Mouse (Mus musculus): ENCODE results near the gene Rprml. TPM values are rescaled to one million over a fixed set of nuclear protein-coding genes. Genes with fewer than 3 reads are reported as not detected.

Rprml gene
- total and polyA plus RNA-seq, 2 experiments from 2014 or later, result 4.1 to 11.8 TPM

- no peak overlapping the region for H3K4me2 ChIP-seq (ENCODE audit: low read depth, low read length, poor library complexity, severe bottlenecking)
- no peak for TF ChIP-seq CTCF (IDR thresholded peaks at IDR 0.05)
- H3K27ac ChIP-seq (ENCODE audit: low read depth, low read length), result no peak overlapping the region
- H3K4me1 ChIP-seq (ENCODE audit: insufficient read depth, low read length), result peaks cover 11% of the 10 kb centered on the region; the same call in 1 of the 2 replicates
- no peak overlapping the region for H3K9ac ChIP-seq (replicated peaks; ENCODE audit: low read length, poor library complexity, severe bottlenecking)
- H3K36me3 ChIP-seq (ENCODE audit: insufficient read depth, low read length), result no peaks in the 10 kb centered on the region
- H3K27me3 ChIP-seq (ENCODE audit: insufficient read depth, low read length), result peaks cover 26% of the 10 kb centered on the region
- 15% methylated on average over 3 of the region's 3 CpGs for WGBS
- ATAC-seq (ENCODE audit: low FRiP score) (no peak), DNase-seq (ENCODE audit: low spot score) (peak; percentile 13)
- H3K9me3 ChIP-seq (ENCODE audit: low read length), result no peaks in the 10 kb centered on the region
- no peak overlapping the region for H3K4me3 ChIP-seq (ENCODE audit: low read depth, low read length)
Measured at GRCm38 (mm10) chr11:103656520-103656919, 7.2 kb downstream of the Rprml start.

GRCm38 (mm10) chr11:103658189-103658588 is 8.8 kb downstream of the Rprml start:
- no peak for ATAC-seq (ENCODE audit: low FRiP score)
- peak; percentile 76 for DNase-seq (ENCODE audit: low spot score)
- TF ChIP-seq CTCF (IDR thresholded peaks at IDR 0.05), result no peak
- Histone ChIP-seq H3K4me1 (ENCODE audit: insufficient read depth, low read length) (peaks cover 11% of the 10 kb centered on the region; the same call in 1 of the 2 replicates), H3K4me2 (ENCODE audit: low read depth, low read length, poor library complexity, severe bottlenecking) (no peak overlapping the region), H3K9me3 (ENCODE audit: low read length) (no peaks in the 10 kb centered on the region), H3K9ac (replicated peaks; ENCODE audit: low read length, poor library complexity, severe bottlenecking) (no peak overlapping the region), H3K36me3 (ENCODE audit: insufficient read depth, low read length) (no peaks in the 10 kb centered on the region), H3K27me3 (ENCODE audit: insufficient read depth, low read length) (peaks cover 10% of the 10 kb centered on the region), H3K4me3 (ENCODE audit: low read depth, low read length) (no peak overlapping the region), H3K27ac (ENCODE audit: low read depth, low read length) (no peak overlapping the region)
- 67% methylated on average over 7 of the region's 7 CpGs for WGBS

DNA sequence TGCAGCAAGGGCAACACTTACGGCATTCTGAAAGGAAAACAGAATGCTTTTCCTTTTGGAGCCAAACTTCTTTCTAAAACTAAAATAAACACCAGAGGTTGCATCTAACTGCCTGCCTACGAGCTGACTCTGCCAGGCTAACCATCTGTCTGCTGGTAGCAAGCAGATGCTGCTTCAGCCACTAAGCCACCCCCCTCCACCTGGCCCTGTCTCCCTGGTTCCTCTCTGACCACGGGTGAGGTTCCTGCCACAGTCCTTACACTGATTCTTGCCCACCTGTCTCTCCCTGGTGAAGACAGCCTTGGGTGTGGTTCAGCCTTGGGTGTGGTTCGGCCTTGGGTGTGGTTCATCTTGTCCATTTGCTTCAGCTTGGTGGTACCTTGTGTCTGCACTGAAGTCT is 12.5 kb downstream of the Rprml start:
- H3K4me3 ChIP-seq (ENCODE audit: low read depth, low read length), result no peak overlapping the region
- 66% methylated on average over 4 of the region's 4 CpGs for WGBS
- ATAC-seq (ENCODE audit: low FRiP score) (no peak), DNase-seq (ENCODE audit: low spot score) (peak; percentile 54)
- no peak overlapping the region for H3K9ac ChIP-seq (replicated peaks; ENCODE audit: low read length, poor library complexity, severe bottlenecking)
- H3K36me3 ChIP-seq (ENCODE audit: insufficient read depth, low read length), result no peaks in the 10 kb centered on the region
- peaks cover 14% of the 10 kb centered on the region for H3K4me1 ChIP-seq (ENCODE audit: insufficient read depth, low read length)
- TF ChIP-seq CTCF (IDR thresholded peaks at IDR 0.05), result no peak
- H3K4me2 ChIP-seq (ENCODE audit: low read depth, low read length, poor library complexity, severe bottlenecking), result no peak overlapping the region
- H3K27me3 ChIP-seq (ENCODE audit: insufficient read depth, low read length), result no peaks in the 10 kb centered on the region
- H3K27ac ChIP-seq (ENCODE audit: low read depth, low read length), result no peak overlapping the region
- H3K9me3 ChIP-seq (ENCODE audit: low read length), result no peaks in the 10 kb centered on the region

DNA sequence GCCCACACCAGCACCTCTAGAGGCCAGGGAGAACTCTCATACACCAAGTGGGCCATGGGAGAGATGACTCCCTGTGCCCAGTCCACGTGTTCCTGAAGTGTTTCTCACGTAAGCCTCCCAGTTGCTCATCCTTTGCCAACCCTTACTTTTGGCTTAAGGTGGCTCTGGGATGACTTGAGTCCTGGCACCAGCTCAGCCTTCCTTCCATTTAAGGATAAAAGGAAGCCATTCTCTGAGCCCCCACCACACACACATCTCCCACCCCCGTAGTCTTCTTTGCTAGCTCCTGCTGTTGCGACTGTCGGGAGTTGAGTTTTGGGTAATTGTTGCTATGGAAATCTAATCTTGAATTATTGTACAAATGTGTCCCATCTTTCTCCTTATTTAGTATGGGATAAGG is 13.2 kb downstream of the Rprml start:
- WGBS, result 62% methylated on average over 5 of the region's 5 CpGs

DNA sequence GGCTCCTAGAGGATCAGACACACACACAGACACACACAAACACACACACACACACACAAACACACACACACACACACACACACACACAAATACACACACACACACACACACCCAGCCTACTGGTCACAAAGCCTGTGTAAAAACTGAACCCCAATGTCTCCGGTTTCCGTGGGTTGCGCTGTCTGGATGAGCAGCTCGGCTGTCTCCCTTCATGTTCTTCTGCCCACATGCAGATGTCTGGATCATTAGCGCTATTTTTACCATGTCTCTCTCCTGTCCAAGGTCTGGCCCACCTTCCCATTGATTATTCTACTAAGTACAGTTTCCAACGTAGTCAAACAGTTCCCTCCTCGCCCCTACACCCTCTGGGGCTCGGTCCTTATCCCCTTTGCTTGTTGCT is 13.7 kb downstream of the Rprml start:
- TF ChIP-seq CTCF (IDR thresholded peaks at IDR 0.05), result no peak
- Histone ChIP-seq H3K9me3 (ENCODE audit: low read length) (no peaks in the 10 kb centered on the region), H3K27me3 (ENCODE audit: insufficient read depth, low read length) (no peaks in the 10 kb centered on the region), H3K9ac (replicated peaks; ENCODE audit: low read length, poor library complexity, severe bottlenecking) (no peak overlapping the region), H3K27ac (ENCODE audit: low read depth, low read length) (no peak overlapping the region), H3K4me2 (ENCODE audit: low read depth, low read length, poor library complexity, severe bottlenecking) (no peak overlapping the region), H3K4me1 (ENCODE audit: insufficient read depth, low read length) (peaks cover 20% of the 10 kb centered on the region), H3K36me3 (ENCODE audit: insufficient read depth, low read length) (no peaks in the 10 kb centered on the region), H3K4me3 (ENCODE audit: low read depth, low read length) (no peak overlapping the region)
- 84% methylated on average over 7 of the region's 8 CpGs for WGBS
- DNase-seq (ENCODE audit: low spot score) (no peak), ATAC-seq (ENCODE audit: low FRiP score) (no peak)

More for the DNA sequence above, 13.2 kb downstream of the Rprml start:
- ATAC-seq (ENCODE audit: low FRiP score) (no peak), DNase-seq (ENCODE audit: low spot score) (no peak)
- Histone ChIP-seq H3K27ac (ENCODE audit: low read depth, low read length) (no peak overlapping the region), H3K9me3 (ENCODE audit: low read length) (no peaks in the 10 kb centered on the region), H3K36me3 (ENCODE audit: insufficient read depth, low read length) (no peaks in the 10 kb centered on the region), H3K4me2 (ENCODE audit: low read depth, low read length, poor library complexity, severe bottlenecking) (no peak overlapping the region), H3K27me3 (ENCODE audit: insufficient read depth, low read length) (no peaks in the 10 kb centered on the region), H3K9ac (replicated peaks; ENCODE audit: low read length, poor library complexity, severe bottlenecking) (no peak overlapping the region), H3K4me1 (ENCODE audit: insufficient read depth, low read length) (peaks cover 20% of the 10 kb centered on the region), H3K4me3 (ENCODE audit: low read depth, low read length) (no peak overlapping the region)
- TF ChIP-seq CTCF (IDR thresholded peaks at IDR 0.05), result no peak

DNA sequence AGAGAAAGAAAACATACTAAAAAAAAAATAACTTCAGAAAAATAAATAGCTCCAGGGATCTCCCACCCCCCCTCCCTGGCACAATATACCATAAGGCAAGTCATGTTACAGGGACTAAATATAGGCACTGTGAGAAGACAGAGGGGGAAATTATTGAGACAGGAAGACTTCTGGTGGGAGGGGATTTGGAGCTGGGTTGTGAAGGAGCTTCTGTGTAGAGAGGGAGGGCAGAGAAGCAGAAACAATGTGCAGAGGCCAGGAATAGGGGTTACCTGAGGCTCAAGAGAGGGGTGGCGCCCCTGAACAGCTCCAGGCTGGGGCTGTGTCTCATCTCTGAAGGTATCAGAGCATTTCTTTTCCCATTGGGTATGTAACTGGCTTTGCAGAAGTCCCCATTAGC is 16.3 kb downstream of the Rprml start:
- no peak overlapping the region for H3K27ac ChIP-seq (ENCODE audit: low read depth, low read length)
- TF ChIP-seq CTCF (IDR thresholded peaks at IDR 0.05), result no peak
- DNase-seq (ENCODE audit: low spot score), result no peak
- H3K4me1 ChIP-seq (ENCODE audit: insufficient read depth, low read length), result peaks cover 18% of the 10 kb centered on the region
- no peaks in the 10 kb centered on the region for H3K27me3 ChIP-seq (ENCODE audit: insufficient read depth, low read length)
- H3K4me3 ChIP-seq (ENCODE audit: low read depth, low read length), result no peak overlapping the region
- ATAC-seq (ENCODE audit: low FRiP score), result 0 out of 2 replicates have a peak, but pooled peaks have one; percentile 13
- no peaks in the 10 kb centered on the region for H3K9me3 ChIP-seq (ENCODE audit: low read length)
- 0 out of 2 replicates have a peak overlapping the region, but pooled peaks have one; percentile 13 for H3K9ac ChIP-seq (replicated peaks; ENCODE audit: low read length, poor library complexity, severe bottlenecking)
- H3K4me2 ChIP-seq (ENCODE audit: low read depth, low read length, poor library complexity, severe bottlenecking), result peak overlapping the region; percentile 18; the same call in 1 of the 2 replicates
- H3K36me3 ChIP-seq (ENCODE audit: insufficient read depth, low read length), result no peaks in the 10 kb centered on the region
- WGBS, result 30% methylated on average over 1 of the region's 1 CpGs
